Mouse (Mus musculus) gastrocnemius, adult 18-20 months (tissue): ENCODE measurements at regions not wholly inside any gene's neighbourhood (a gene's known extent, or its start where the extent isn't known, plus 50 kb on each side); places are given as distances from the start of the nearest gene placed in this dataset.
A peak's percentile ranks its signal among the peaks of the same experiment; 100 is the strongest.

Experiments
- DNase-seq: peaks from one replicate; pipeline ENCODE4 v3.0.0; 2021; ENCODE audit warnings: low spot score

GRCm38 (mm10) chr1:187413881-187414280 is 194.7 kb upstream of the Esrrg start:
- peak; percentile 15 for DNase-seq

GRCm38 (mm10) chr1:187418186-187419140 is 190.1 kb upstream of the Esrrg start:
- DNase-seq: no peak

- no peak for DNase-seq
These were observed 179.9 kb upstream of the Esrrg start for GRCm38 (mm10) chr1:187428536-187429215.

GRCm38 (mm10) chr1:187433716-187434634 is 174.6 kb upstream of the Esrrg start:
- DNase-seq: no peak

GRCm38 (mm10) chr1:187439170-187439914 is 169.2 kb upstream of the Esrrg start:
- no peak for DNase-seq

GRCm38 (mm10) chr1:187441668-187442193 is 166.9 kb upstream of the Esrrg start:
- no peak for DNase-seq

- no peak for DNase-seq
These were observed 162.1 kb upstream of the Esrrg start for GRCm38 (mm10) chr1:187446511-187446910.

- peak; percentile 52 for DNase-seq
These were observed 160.4 kb upstream of the Esrrg start for GRCm38 (mm10) chr1:187448173-187448572.

- no peak for DNase-seq
These were observed 158.5 kb upstream of the Esrrg start for GRCm38 (mm10) chr1:187450106-187450505.

GRCm38 (mm10) chr1:187452189-187452588 is 156.4 kb upstream of the Esrrg start:
- DNase-seq: peak; percentile 5

GRCm38 (mm10) chr1:187454431-187454830 is 154.2 kb upstream of the Esrrg start:
- no peak for DNase-seq

GRCm38 (mm10) chr1:187484821-187485220 is 123.8 kb upstream of the Esrrg start:
- no peak for DNase-seq

- DNase-seq: no peak
These were observed 120.5 kb upstream of the Esrrg start for GRCm38 (mm10) chr1:187487948-187488690.

- no peak for DNase-seq
These were observed 119.1 kb upstream of the Esrrg start for GRCm38 (mm10) chr1:187489452-187489851.

- peak; percentile 15 for DNase-seq
These were observed 103.2 kb upstream of the Esrrg start for GRCm38 (mm10) chr1:187505368-187505767.

- DNase-seq: no peak
These were observed 101.4 kb upstream of the Esrrg start for GRCm38 (mm10) chr1:187507217-187507616.

GRCm38 (mm10) chr1:187531349-187531922 is 77.2 kb upstream of the Esrrg start:
- DNase-seq: no peak

GRCm38 (mm10) chr1:187536263-187536662 is 72.3 kb upstream of the Esrrg start:
- DNase-seq: no peak

- no peak for DNase-seq
These were observed 51.9 kb upstream of the Esrrg start for GRCm38 (mm10) chr1:187556718-187557117.
